Mouse (Mus musculus): Measurements from ENCODE around the gene Rasgrf2.

GRCm38 (mm10) chr13:92093712-92094290, 37.7 kb downstream of the Rasgrf2 start:
- TF ChIP-seq EP300 (optimal IDR thresholded peaks at IDR 0.05) (no peak), CTCF (IDR thresholded peaks at IDR 0.05; ENCODE audit: low read depth) (no peak)

All from stomach, postnatal 0 days (tissue).